19 mouse cellular contexts compared by ENCODE assay signal in genomic region chr19:54460426-54461170, GRCm38 (mm10).
"Had no signal": no experiment of that assay in that cellular context is flagged by ENCODE, and none has a peak within 500 bp of the region (broad histone marks: within the 10 kb centered on the region; RNA-seq: fewer than 3 reads in every experiment).

No protein-coding gene starts in this region.

- H3K4me1 ChIP-seq: limb, embryonic 12.5 days; liver, embryonic 13.5 days; lung, embryonic 15.5 days; megakaryocyte, embryonic 14.5 days; midbrain, embryonic 15.5 days had no signal

- DNase-seq: kidney, adult 11 months; kidney, adult 9 months; kidney, postnatal 36 days; liver; liver, embryonic 13.5 days; liver, postnatal 0 days; lung, postnatal 14 days; right cerebral cortex, adult 18-20 months; right cerebral cortex, postnatal 25 days; thymus, postnatal 4 days had no signal

- H3K27me3 ChIP-seq: limb, embryonic 12.5 days; liver, embryonic 13.5 days; lung, embryonic 15.5 days; megakaryocyte, embryonic 14.5 days; midbrain, embryonic 15.5 days had no signal

- H3K36me3 ChIP-seq: limb, embryonic 12.5 days; liver, embryonic 13.5 days; lung, embryonic 15.5 days; midbrain, embryonic 15.5 days had no signal

- H3K4me2 ChIP-seq: limb, embryonic 12.5 days; liver, embryonic 13.5 days; lung, embryonic 15.5 days; midbrain, embryonic 11.5 days; midbrain, embryonic 15.5 days had no signal

- H3K9ac ChIP-seq: limb, embryonic 12.5 days; liver, embryonic 13.5 days; liver, postnatal 0 days; lung, embryonic 15.5 days; midbrain, embryonic 15.5 days had no signal

- H3K9me3 ChIP-seq: limb, embryonic 12.5 days; liver, embryonic 13.5 days; lung, embryonic 15.5 days; megakaryocyte, embryonic 14.5 days; midbrain, embryonic 15.5 days had no signal

- H3K4me3 ChIP-seq: left cerebral cortex, adult 2 months; limb, embryonic 12.5 days; liver, embryonic 13.5 days; lung, embryonic 15.5 days; megakaryocyte, embryonic 14.5 days; midbrain, embryonic 15.5 days had no signal

- H3K27ac ChIP-seq: kidney, postnatal 0 days; left cerebral cortex, adult 2 months; limb, embryonic 12.5 days; liver, embryonic 13.5 days; lung, embryonic 15.5 days; macrophage; midbrain, embryonic 15.5 days; stomach, postnatal 0 days had no signal

- ATAC-seq: liver, postnatal 0 days; midbrain, embryonic 15.5 days had no signal
